Mouse (Mus musculus) liver, embryonic 16.5 days (tissue): ENCODE measurements around the gene Yars. TPM values are rescaled to one million over a fixed set of nuclear protein-coding genes. Genes with fewer than 3 reads are reported as not detected.

ENCODE experiments used
- ATAC-seq: fragments of 200-750 bp; cut with Nextera tagmentation; 2 replicates; pipeline ENCODE4 v1.8.0; 2017; ENCODE audit warnings: low read depth, mild to moderate bottlenecking, moderate number of reproducible peaks, moderate library complexity
- H3K27ac ChIP-seq: fragments of 300-500 bp; sonication (generic); 2 replicates; pipeline ENCODE4 v1.5.1; 2014; ENCODE audit warnings: mild to moderate bottlenecking, low read length
- H3K27me3 ChIP-seq: fragments of 300-500 bp; sonication (generic); 2 replicates; pipeline ENCODE4 v1.6.1; 2014; ENCODE audit warnings: low read depth, low read length, mixed read lengths; ENCODE audit not compliant: control insufficient read depth, insufficient read depth
- H3K36me3 ChIP-seq: fragments of 300-500 bp; sonication (generic); 2 replicates; pipeline ENCODE4 v1.6.1; 2014; ENCODE audit warnings: mild to moderate bottlenecking; ENCODE audit not compliant: control insufficient read depth, insufficient read depth
- H3K4me1 ChIP-seq: fragments of 300-500 bp; sonication (generic); 2 replicates; pipeline ENCODE4 v1.6.1; 2014; ENCODE audit warnings: low read depth, low read length, mixed read lengths; ENCODE audit not compliant: control insufficient read depth
- H3K4me2 ChIP-seq: fragments of 300-500 bp; sonication (generic); 2 replicates; pipeline ENCODE4 v1.6.1; 2014; ENCODE audit warnings: low read depth, low read length, mixed read lengths
- H3K4me3 ChIP-seq: fragments of 300-500 bp; sonication (generic); 2 replicates; pipeline ENCODE4 v1.5.1; 2014; ENCODE audit warnings: low read depth, mild to moderate bottlenecking, low read length
- H3K9ac ChIP-seq: fragments of 300-500 bp; sonication (generic); 2 replicates; pipeline ENCODE4 v1.6.1; 2014; ENCODE audit warnings: low read depth, low read length
- H3K9me3 ChIP-seq: fragments of 300-500 bp; sonication (generic); replicated peaks from 2 replicates; pipeline ENCODE4 v1.6.1; 2016; ENCODE audit warnings: low read length; ENCODE audit not compliant: control insufficient read depth
- WGBS: fragments of 180-500 bp; shearing (Covaris S2); extraction: QIAGEN DNeasy Blood & Tissue Kit; methylation state at CpG from one replicate; pipeline ENCODE4 v1.1.7; 2014; ENCODE audit not compliant: insufficient replicate concordance; 5-methylcytosine and 5-hydroxymethylcytosine counted together
- polyA plus RNA-seq: library from polyadenylated mRNA; unstranded; fragments of >200 nt; fragmentation: Nextera tagmentation; extraction: Ambion mirVana; gene quantifications from 2 replicates; pipeline ENCODE4 v1.2.1, GENCODE M21; 2015

Gene Yars
- polyA plus RNA-seq: 56.4 and 61.8 TPM in 2 replicates

DNA sequence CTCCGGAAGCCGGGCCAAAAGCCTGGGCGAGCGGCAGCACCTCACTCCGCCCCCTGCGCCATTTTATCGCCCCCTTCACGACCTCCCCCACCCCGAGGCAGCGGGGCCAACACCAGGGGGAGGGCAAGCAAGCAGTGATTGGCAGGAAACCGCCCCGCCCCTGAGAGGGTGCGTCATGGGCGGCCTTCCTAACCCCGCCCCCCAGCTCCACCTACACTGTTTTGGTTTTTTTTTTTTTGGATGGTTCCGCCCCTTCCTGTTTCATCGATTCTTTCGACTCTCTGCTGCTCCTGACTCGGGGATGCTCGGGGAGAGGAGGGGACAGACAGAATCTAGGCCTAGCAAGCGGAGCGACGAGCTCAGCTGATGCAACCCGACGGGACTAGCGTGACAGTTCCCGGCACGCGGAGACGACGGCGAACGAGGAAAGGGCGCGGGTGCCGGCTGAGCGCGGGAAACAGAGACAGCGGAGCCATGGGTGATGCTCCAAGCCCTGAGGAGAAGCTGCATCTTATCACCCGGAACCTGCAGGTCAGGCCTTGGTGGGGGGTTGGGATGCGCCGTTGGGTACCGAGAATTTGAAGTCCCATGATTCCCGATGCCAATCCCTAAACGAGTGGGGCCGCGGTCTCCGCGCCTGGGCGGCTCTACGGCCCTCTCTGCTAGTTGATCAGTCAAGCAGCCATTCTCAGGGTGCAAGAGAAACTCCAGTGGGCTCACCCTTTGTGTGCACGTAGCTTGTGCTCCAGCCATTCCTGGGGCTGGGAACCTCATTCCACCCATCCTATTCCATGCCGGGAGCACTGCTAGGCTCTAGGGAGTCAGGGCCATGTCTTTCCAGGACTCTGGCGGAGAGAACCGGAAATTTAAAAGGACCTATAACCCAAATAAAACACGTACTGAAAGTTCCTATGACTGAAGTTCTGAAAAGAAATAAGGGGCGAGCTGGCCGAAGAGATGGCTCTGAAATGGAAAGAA, at the start of gene Yars, which contains the start of gene S100pbp:
Gene Yars, plus strand, starts transcription at position 219 of the 978 bp plus-strand sequence.
Gene S100pbp, minus strand, starts transcription at position 186 of the 978 bp plus-strand sequence.
- H3K4me2 ChIP-seq: peak within 1 kb of the TSS; percentile 90
- peak within 1 kb of the TSS; percentile 94 for H3K9ac ChIP-seq
- peaks cover 4% of the 10 kb centered on the region for H3K36me3 ChIP-seq
- no peaks in the 10 kb centered on the region for H3K27me3 ChIP-seq
- under 1% methylated on average over 55 of the region's 58 CpGs for WGBS
- H3K9me3 ChIP-seq: no peaks in the 10 kb centered on the region
- H3K4me3 ChIP-seq: peak within 1 kb of the TSS; percentile 92
- ATAC-seq: peak; percentile 88
- H3K27ac ChIP-seq: peak within 1 kb of the TSS; percentile 95
- peaks cover 33% of the 10 kb centered on the region for H3K4me1 ChIP-seq

DNA sequence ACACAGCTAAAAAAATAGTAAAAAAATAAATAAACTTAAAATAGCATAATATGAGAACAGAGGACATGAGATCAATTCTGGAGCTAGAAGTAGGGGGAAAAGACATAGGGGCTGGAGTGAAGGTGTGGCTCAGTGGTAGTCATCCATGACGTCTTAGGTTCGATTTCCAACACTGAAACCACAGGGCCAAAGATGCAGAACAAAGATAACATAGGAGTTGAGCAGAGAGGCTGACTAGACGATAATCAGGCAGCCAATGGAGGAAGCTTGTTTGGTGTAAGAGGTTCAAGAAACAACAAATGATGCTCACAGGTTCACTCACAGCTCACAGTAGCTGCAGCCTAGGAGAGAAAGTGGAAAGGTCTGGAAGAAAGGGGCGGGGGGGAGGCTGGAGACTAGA, 48.8 kb upstream of the Yars start:
- Histone ChIP-seq H3K4me1 (peaks cover 52% of the 10 kb centered on the region), H3K9me3 (no peaks in the 10 kb centered on the region), H3K36me3 (no peaks in the 10 kb centered on the region), H3K27me3 (peaks cover 29% of the 10 kb centered on the region), H3K4me2 (peak overlapping the region; percentile 40), H3K9ac (peak overlapping the region; percentile 11; the same call in 1 of the 2 replicates), H3K27ac (peak overlapping the region; percentile 87), H3K4me3 (no peak overlapping the region)
- peak; percentile 32 for ATAC-seq
- WGBS: 20% methylated on average over 4 of the region's 4 CpGs

DNA sequence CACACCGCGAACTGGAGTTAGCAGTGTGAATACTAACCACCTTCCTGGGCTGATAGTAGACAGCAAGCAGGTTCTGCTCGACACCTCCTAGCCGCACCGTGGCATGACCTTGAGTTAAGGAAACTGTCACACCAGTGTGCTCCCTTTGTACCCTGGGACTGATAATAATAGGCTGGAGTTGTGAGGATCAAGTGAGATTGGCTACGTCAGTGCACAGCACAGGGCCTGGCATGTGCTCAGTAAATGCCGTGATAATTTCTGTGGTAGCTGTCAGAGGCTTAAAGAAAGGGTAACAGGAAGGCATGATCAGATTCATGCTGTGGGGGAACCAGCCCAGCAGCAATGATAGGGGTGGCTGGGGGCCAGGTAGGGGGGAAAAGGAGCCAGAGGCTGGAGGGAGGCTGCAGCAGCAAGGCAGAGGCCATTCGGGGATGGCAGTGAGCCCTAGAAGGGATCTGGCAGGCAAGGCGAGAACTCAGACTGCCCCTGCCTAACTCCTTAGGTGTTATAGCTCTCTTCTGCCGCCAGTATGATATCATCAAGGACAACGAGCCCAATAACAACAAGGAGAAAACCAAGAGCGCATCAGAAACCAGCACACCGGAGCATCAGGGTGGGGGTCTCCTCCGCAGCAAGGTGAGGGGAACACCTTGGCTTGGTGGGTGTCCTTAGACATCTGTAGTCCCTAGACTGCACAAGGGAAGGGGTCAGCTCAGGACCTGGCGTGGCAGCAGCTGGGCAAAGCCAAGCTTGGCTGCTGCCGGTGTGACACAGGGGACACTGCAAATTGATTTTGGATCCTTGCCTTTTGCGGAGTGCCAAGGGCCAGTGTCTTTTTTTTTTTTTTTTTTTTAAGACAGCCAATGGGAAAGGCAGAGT, 47.8 kb upstream of the Yars start:
- Histone ChIP-seq H3K4me3 (no peak overlapping the region), H3K4me1 (peaks cover 47% of the 10 kb centered on the region), H3K27ac (peak overlapping the region; percentile 87), H3K36me3 (no peaks in the 10 kb centered on the region), H3K27me3 (peaks cover 19% of the 10 kb centered on the region), H3K9me3 (no peaks in the 10 kb centered on the region), H3K4me2 (peak overlapping the region; percentile 40; the same call in 1 of the 2 replicates), H3K9ac (0 out of 2 replicates have a peak overlapping the region, but pooled peaks have one; percentile 5)
- ATAC-seq: peak; percentile 18
- WGBS: 50% methylated on average over 17 of the region's 17 CpGs

DNA sequence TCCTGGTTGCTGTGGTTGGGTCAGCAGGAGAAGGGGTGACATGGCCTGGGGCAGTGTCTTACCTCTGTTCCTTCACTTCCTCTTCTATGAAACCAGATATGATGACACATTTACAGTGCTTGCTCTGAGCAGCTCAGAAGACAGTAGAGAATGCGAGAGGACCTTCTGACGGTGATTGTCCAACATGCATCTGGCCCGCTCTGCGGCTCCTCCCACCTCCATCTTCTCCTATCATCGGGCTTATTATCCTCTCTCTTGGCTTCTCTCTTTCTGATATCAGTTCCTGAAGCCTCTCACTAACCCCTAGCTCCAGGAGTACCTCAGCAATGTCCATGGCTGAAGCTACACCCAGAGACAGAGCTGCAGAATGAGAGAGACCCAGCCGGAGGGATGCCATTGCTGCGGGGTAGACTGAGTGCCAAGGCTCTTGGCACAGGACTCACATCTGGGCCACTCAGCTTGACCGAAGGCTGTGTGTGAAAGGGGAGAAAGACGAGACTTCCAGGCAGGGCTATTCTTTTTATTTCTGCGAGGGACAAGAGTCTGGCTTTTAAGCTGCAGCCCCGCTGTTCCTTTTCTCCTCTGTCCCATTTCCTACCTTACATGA, 47.0 kb upstream of the Yars start:
- no peak for ATAC-seq
- no peak overlapping the region for H3K4me3 ChIP-seq
- H3K4me1 ChIP-seq: peaks cover 42% of the 10 kb centered on the region
- WGBS: 63% methylated on average over 11 of the region's 11 CpGs
- H3K27ac ChIP-seq: no peak overlapping the region
- H3K9ac ChIP-seq: no peak overlapping the region
- H3K4me2 ChIP-seq: no peak overlapping the region
- peaks cover 12% of the 10 kb centered on the region for H3K27me3 ChIP-seq
- H3K9me3 ChIP-seq: no peaks in the 10 kb centered on the region
- H3K36me3 ChIP-seq: no peaks in the 10 kb centered on the region

DNA sequence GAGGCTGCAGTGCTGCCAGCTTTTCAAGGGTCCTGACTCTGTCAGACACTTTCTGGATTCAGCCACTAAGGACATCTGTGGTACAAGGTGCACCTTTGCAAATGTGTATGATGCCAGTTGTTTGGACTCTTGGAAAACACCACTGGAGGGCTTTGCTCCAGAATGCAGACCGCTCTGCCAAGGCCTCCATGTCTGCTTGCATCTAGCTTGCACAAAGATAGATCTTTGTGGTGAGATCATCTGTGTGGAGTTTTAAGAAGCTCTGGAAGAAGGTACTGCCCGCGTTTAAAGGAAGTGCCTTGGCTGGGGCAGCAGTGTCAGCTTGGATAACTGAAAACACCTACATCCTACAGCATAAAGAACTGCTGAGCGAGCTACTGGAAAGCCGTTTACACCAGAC, 46.1 kb upstream of the Yars start:
- Histone ChIP-seq H3K36me3 (no peaks in the 10 kb centered on the region), H3K9me3 (no peaks in the 10 kb centered on the region), H3K4me2 (no peak overlapping the region), H3K4me1 (peaks cover 38% of the 10 kb centered on the region), H3K27me3 (peaks cover 2% of the 10 kb centered on the region), H3K27ac (no peak overlapping the region), H3K9ac (no peak overlapping the region), H3K4me3 (no peak overlapping the region)
- no peak for ATAC-seq
- WGBS: 47% methylated on average over 5 of the region's 5 CpGs

DNA sequence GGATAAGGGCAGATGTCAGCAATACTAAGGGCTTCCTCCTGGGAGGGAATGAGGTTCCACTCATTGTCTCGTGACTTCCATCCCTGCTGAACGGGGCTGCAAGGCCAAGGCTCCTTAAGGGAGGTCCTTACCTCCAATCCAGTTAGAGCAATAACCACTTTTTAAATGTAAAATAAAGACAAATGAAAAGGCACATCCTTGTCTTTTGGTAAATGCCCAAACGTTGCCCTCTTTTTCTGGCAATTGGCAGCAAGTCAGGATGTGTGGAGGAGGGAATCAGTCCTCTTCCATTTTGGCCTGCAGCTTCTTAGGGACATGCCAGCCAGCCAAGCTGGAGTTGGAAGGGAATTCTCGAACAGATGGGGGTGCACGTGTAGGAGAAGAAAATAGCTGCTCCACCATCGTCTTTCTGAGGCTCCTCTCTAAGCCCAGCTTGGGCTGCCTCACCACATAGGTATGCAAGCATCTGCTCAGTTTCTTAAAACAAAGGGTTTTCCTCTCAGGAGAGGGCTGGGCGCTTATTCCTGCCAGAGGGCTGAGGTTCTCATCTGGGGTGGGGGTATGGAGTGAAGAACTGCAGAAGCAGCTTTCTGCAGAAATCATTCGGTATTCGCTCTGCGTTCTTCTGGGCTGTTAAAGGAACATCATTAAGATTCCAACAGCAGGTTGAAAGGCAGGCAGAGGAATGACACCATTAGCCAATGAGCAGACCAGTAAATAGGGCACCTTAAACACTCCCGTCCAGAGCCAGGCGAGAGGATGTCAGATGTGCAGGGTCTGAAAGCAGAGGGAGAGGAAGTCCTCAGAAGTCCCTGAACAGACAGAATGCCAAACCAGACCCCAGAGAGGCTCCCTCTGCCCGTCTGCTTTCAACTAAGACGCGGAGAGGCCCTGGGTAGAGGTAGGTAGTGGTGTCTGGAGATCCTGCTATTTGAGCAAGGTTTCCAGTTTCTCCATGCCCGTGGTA, 44.9 kb upstream of the Yars start:
- no peak overlapping the region for H3K27ac ChIP-seq
- no peaks in the 10 kb centered on the region for H3K27me3 ChIP-seq
- ATAC-seq: no peak
- H3K4me3 ChIP-seq: no peak overlapping the region
- no peak overlapping the region for H3K4me2 ChIP-seq
- H3K36me3 ChIP-seq: peaks cover under 1% of the 10 kb centered on the region; the same call in 1 of the 2 replicates
- no peak overlapping the region for H3K9ac ChIP-seq
- 64% methylated on average over 16 of the region's 16 CpGs for WGBS
- H3K9me3 ChIP-seq: no peaks in the 10 kb centered on the region
- peaks cover 27% of the 10 kb centered on the region for H3K4me1 ChIP-seq

DNA sequence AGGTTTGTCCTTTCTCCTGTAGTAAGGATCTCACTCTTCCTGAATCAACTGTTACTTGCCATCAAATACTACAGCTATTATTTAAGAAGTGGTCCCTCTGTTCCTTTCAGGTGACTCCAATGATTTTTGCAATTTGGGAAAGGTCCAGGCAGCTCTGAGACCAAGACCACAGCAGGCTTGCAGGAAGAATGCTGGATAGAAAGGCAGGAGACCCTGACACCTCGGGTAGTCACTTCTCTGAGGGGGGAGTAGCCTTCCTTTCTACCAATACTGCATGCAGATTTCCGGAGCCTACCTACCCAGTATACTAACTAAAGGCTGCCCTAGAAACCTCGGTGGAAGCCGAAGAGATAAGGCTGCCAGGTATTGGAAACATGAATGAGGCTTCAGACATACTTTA, 44.1 kb upstream of the Yars start:
- Histone ChIP-seq H3K27me3 (no peaks in the 10 kb centered on the region), H3K4me1 (peaks cover 19% of the 10 kb centered on the region), H3K4me3 (no peak overlapping the region), H3K4me2 (no peak overlapping the region), H3K36me3 (peaks cover 4% of the 10 kb centered on the region), H3K27ac (no peak overlapping the region), H3K9ac (no peak overlapping the region), H3K9me3 (no peaks in the 10 kb centered on the region)
- no peak for ATAC-seq
- 42% methylated on average over 4 of the region's 4 CpGs for WGBS

DNA sequence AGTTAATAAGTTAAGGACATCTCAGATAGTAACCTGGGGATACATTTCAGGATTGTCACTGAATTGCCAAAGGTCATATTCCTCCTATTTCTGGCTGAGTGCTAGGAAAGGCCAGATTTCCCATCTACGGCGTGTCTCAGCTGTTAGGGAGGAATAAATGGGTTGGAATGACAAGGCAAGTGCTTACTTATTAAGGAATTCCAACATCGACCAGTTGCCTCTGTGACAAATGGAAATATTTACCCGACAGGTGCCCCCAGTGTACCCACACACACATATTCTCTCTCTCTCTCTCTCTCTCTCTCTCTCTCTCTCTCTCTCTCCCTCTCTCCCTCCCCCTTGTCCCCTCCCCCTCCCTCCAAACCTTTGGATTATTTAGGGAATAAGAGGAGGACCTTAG, 43.6 kb upstream of the Yars start:
- peaks cover 14% of the 10 kb centered on the region for H3K4me1 ChIP-seq
- no peaks in the 10 kb centered on the region for H3K9me3 ChIP-seq
- peaks cover 7% of the 10 kb centered on the region for H3K36me3 ChIP-seq
- 69% methylated on average over 4 of the region's 4 CpGs for WGBS
- H3K4me3 ChIP-seq: no peak overlapping the region
- no peak for ATAC-seq
- no peaks in the 10 kb centered on the region for H3K27me3 ChIP-seq
- H3K4me2 ChIP-seq: no peak overlapping the region
- H3K27ac ChIP-seq: no peak overlapping the region
- no peak overlapping the region for H3K9ac ChIP-seq
